Mouse (Mus musculus) CD4-positive, CD25-positive, alpha-beta regulatory T cell, adult 4 months (primary cell): ENCODE data around the gene Rac2. TPM values are rescaled to one million over a fixed set of nuclear protein-coding genes. Genes with fewer than 3 reads are reported as not detected.

Source experiments
- ATAC-seq: one replicate; pipeline ENCODE4 v1.8.0; 2017
- polyA plus RNA-seq, 2 experiments: library from polyadenylated mRNA; unstranded; fragments of 100-300 nt; shearing (Covaris generic); gene quantifications; one replicate each; pipeline ENCODE4 v1.2.1; 2017

Rac2 gene
- polyA plus RNA-seq, 2 experiments from 2014 or later = 2,983 to 4,093 TPM

- no peak for ATAC-seq
Measured at GRCm38 (mm10) chr15:78546060-78546459, 26.5 kb downstream of the Rac2 start.

GRCm38 (mm10) chr15:78544561-78545001 is 28.0 kb downstream of the Rac2 start, which contains the start of gene Sstr3:
Gene Sstr3 (minus strand): TSS chr15:78544685.
- ATAC-seq = no peak

GRCm38 (mm10) chr15:78544041-78544440 is 28.5 kb downstream of the Rac2 start:
- no peak for ATAC-seq

- no peak for ATAC-seq
Measured at GRCm38 (mm10) chr15:78542767-78543303, 29.7 kb downstream of the Rac2 start.

- ATAC-seq = no peak
Measured at GRCm38 (mm10) chr15:78542098-78542766, 30.4 kb downstream of the Rac2 start.

GRCm38 (mm10) chr15:78541606-78542005 is 31.0 kb downstream of the Rac2 start:
- no peak for ATAC-seq

- no peak for ATAC-seq
Measured at GRCm38 (mm10) chr15:78541036-78541435, 31.5 kb downstream of the Rac2 start.

GRCm38 (mm10) chr15:78535723-78536421 is 36.7 kb downstream of the Rac2 start:
- ATAC-seq = no peak

- no peak for ATAC-seq
Measured at GRCm38 (mm10) chr15:78533346-78533835, 39.2 kb downstream of the Rac2 start.

GRCm38 (mm10) chr15:78532566-78533345 is 39.8 kb downstream of the Rac2 start:
- ATAC-seq = no peak

- ATAC-seq = peak; percentile 78
Measured at GRCm38 (mm10) chr15:78531901-78532469, 40.6 kb downstream of the Rac2 start.

- ATAC-seq = no peak
Measured at GRCm38 (mm10) chr15:78531451-78531720, 41.2 kb downstream of the Rac2 start.

- ATAC-seq = no peak
Measured at GRCm38 (mm10) chr15:78530671-78531450, 41.7 kb downstream of the Rac2 start, which contains the start of gene C1qtnf6. Gene C1qtnf6 (minus strand): TSS chr15:78531416.

- no peak for ATAC-seq
Measured at GRCm38 (mm10) chr15:78530141-78530540, 42.4 kb downstream of the Rac2 start.

GRCm38 (mm10) chr15:78529428-78529990 is 43.1 kb downstream of the Rac2 start:
- no peak for ATAC-seq

- ATAC-seq = peak; percentile 44
Measured at GRCm38 (mm10) chr15:78528726-78529411, 43.7 kb downstream of the Rac2 start.

GRCm38 (mm10) chr15:78527973-78528372 is 44.6 kb downstream of the Rac2 start:
- peak; percentile 73 for ATAC-seq

GRCm38 (mm10) chr15:78524163-78524562 is 48.4 kb downstream of the Rac2 start:
- ATAC-seq = no peak

- ATAC-seq = no peak
Measured at GRCm38 (mm10) chr15:78521892-78522291, 50.7 kb downstream of the Rac2 start.

- ATAC-seq = no peak
Measured at GRCm38 (mm10) chr15:78521331-78521730, 51.3 kb downstream of the Rac2 start.
